Mouse (Mus musculus) heart, postnatal 36 days (tissue): ENCODE results near the gene Rdh16f1. TPM values are rescaled to one million over a fixed set of nuclear protein-coding genes. Genes with fewer than 3 reads are reported as not detected.
"Not testable (repeated sequence)": the region's sequence is repeated elsewhere in the genome, so short reads cannot be mapped to it uniquely, and the experiment has no call there.

Experiments
- DNase-seq, 2 experiments: peaks; one replicate each; pipeline ENCODE4 v3.0.0; 2021 to 2022
- intact Hi-C: fragments of 180-260 bp; cut with DNase I; formaldehyde crosslinking; loops from one replicate; pipeline ENCODE4 v1.15.1; 2025
- total RNA-seq, 2 experiments: library from RNA; stranded (reverse); gene quantifications; 2 replicates each; pipeline ENCODE4 v1.2.3; 2021

The Rdh16f1 gene
- total RNA-seq, 2 experiments from 2014 or later, result 0.11 TPM; not detected in 1

DNA sequence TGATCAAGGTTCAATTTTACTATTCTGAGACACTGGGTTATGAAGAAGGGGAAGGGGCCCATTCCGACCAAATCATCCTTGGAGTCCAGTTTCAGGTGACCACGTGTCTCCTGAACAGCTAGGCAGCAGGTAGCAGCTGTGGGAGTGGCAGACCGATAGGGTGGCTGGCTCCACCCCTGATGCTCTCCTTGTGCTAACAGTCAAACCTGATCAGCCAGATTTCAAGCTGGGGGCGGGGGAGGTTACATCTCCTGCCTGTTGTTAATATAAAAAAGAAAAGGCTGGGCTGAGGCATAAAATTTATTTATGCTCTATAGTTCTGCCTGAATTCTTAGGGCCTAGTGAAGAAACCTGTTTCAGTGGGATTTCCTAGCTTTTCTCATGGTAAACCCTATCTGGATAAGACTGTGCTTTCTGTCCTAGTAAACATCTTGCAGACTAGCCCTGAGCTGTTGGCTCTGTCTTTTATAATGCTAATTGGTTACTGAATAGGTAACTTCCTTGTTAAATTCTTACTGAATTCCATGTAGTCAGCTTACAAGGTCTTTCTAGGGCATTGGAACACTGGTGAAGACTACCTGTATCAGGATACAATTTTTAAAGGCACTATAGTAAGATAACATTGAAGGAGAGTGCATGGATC is 57.8 kb downstream of the Rdh16f1 start:
- intact Hi-C loops, DNase-seq: not testable (repeated sequence)

DNA sequence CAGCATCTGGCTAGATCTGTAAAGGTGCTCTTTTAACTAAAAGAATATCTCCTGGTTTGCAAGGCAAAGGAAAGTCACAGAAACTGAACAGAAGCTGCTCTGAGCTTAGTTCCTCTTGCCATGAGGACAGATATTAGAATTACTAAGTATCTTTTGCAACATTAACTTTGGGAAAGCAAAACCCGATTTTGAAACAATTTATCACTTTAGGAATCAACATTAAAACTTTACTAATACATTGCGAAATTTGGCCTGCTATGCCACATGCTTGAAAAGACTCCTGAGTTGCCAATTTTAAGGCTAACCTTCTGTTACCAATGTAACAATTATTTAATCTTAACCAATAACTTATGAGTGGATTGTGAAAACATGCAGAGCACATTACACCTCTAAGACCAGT is 62.2 kb downstream of the Rdh16f1 start:
- intact Hi-C loops, DNase-seq: not testable (repeated sequence)

DNA sequence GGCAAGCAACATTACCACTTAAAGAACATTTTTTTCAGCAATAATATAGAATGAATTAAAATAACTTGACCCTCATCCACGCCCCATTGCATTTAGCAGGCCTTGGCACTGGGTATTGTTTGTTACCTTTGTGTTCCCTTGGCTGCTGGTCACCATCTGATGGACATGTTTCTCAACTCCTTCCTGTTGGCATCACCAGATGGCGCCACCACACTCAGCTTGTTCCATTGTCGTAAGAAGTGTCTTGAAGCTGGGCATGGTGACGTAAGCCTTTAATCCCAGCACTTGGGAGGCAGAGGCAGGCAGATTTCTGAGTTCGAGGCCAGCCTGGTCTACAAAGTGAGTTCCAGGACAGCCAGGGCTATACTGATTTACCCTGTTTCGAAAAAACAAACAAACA is 65.8 kb downstream of the Rdh16f1 start:
- intact Hi-C loops, result loop anchor here (5.0 kb wide), 1 partner anchor 112 kb away; no protein-coding TSS in a partner anchor
- DNase-seq, result no peak

DNA sequence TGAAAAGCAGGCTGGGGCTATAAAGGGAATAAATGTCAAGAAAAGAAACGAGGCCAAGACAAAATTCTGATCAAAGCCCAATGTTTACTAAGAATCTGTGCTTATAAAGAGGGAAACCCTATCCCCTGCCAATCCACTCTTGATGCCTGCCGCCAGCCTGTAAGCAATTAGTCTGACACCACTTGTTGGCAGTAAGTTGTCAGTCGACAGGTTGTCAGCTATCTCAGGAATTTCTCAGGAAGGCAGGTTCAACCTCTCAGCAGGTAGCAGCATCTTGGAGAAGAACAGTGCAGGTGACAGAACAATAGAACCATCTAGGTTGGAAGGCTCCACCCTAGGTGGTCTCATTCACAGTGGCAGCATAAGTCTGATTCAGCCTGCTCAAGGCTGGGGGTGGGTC is 69.5 kb downstream of the Rdh16f1 start:
- intact Hi-C loops, result loop anchor here (5.0 kb wide), 1 partner anchor 108 kb away; no protein-coding TSS in a partner anchor
- no peak for DNase-seq

- DNase-seq, intact Hi-C loops: not testable (repeated sequence)
These were observed 74.6 kb downstream of the Rdh16f1 start for GRCm38 (mm10) chr10:127834186-127834585.

- intact Hi-C loops, result no loop called here
- no peak for DNase-seq
These were observed 75.7 kb downstream of the Rdh16f1 start for GRCm38 (mm10) chr10:127835292-127835691.

DNA sequence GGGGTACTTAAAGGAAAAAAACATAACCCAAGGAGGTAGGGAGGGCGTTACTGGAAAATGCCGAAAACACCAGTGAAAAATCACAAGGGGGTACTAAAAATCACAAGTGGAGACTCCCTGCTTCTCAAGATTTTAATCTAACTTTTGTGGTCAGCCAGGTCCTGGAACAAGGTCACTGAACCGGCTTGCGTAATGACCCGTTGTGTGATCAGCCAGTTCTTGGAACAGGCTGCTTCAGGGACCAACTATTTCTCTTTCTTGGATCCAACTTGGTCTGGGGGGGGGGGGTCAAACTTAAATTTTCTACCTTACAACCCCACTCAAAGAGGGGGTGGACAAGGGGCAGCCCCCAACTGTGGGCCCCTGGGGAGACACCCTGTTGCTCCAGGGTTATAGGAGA is 78.2 kb downstream of the Rdh16f1 start:
- intact Hi-C loops, DNase-seq: not testable (repeated sequence)

DNA sequence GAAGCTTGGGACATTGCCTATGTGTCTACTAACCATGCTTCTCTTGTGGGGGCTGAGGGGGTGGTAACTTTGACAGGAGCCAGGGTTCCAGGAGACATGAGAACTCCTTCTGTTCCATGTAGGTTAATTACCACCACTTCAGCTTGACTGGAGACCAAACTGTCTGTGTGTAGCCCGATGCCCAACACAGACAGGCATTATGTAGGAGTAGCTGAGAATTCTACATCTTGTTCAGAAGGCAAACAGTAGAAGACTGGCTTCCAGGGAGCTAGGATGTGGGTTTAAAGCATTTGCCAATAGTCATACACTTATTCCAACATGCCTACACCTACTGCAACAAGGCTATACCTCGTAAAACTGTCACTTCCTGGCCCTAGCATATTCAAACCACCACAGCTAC is 79.0 kb downstream of the Rdh16f1 start:
- intact Hi-C loops, result no loop called here
- no peak for DNase-seq

- intact Hi-C loops, result no loop called here
- DNase-seq, result no peak
These were observed 81.2 kb downstream of the Rdh16f1 start for GRCm38 (mm10) chr10:127840776-127841175.

Other genes starting within 250 kb of the Rdh16f1 start
- 10 to 100 TPM; 26.0 to 27.6 TPM for gene Ndufa4l2, start 244.8 kb upstream of the Rdh16f1 start, total RNA-seq
- 10 to 100 TPM; 43.8 to 44.3 TPM for gene Shmt2, start 237.3 kb upstream of the Rdh16f1 start, total RNA-seq
- gene Nxph4, start 225.2 kb upstream of the Rdh16f1 start, total RNA-seq, result under 1 TPM; 0.28 to 0.41 TPM
- 10 to 100 TPM; 73.4 to 88.6 TPM for gene Lrp1, start 138.6 kb upstream of the Rdh16f1 start, total RNA-seq
- gene Stat6, start 116.8 kb upstream of the Rdh16f1 start, total RNA-seq, result 10 to 100 TPM; 42.3 to 46.0 TPM
- 1 to 10 TPM; 2.7 to 4.5 TPM for gene Nemp1, start 92.9 kb upstream of the Rdh16f1 start, total RNA-seq
- gene Nab2, start 91.2 kb upstream of the Rdh16f1 start, total RNA-seq, result 1 to 10 TPM; 5.7 to 8.4 TPM
- not detected for gene Myo1a, start 54.6 kb upstream of the Rdh16f1 start, total RNA-seq
- gene Tac2, start 35.3 kb upstream of the Rdh16f1 start, total RNA-seq, result not detected
- gene Zbtb39, start 20.2 kb upstream of the Rdh16f1 start, total RNA-seq, result 1 to 10 TPM; 6.8 to 7.8 TPM
- gene Gpr182, start 8.1 kb upstream of the Rdh16f1 start, total RNA-seq, result 1 to 10 TPM; 3.5 to 4.0 TPM
- gene Rdh1, start 66 bp upstream of the Rdh16f1 start, total RNA-seq, result under 1 TPM in 1 of 2 experiments, not detected in 1; 0.08 TPM
- under 1 TPM in 1 of 2 experiments, not detected in 1; 0.36 TPM for gene Rdh9, start 16.6 kb downstream of the Rdh16f1 start, total RNA-seq
- not detected for gene Rdh16, start 41.4 kb downstream of the Rdh16f1 start, total RNA-seq
- gene Rdh19, start 90.1 kb downstream of the Rdh16f1 start, total RNA-seq, result not detected
- not detected for gene Rdh16f2, start 106.7 kb downstream of the Rdh16f1 start, total RNA-seq
- gene Rdh7, start 129.0 kb downstream of the Rdh16f1 start, total RNA-seq, result not detected
- not detected for gene Sdr9c7, start 138.7 kb downstream of the Rdh16f1 start, total RNA-seq
- not detected for gene Hsd17b6, start 247.8 kb downstream of the Rdh16f1 start, total RNA-seq